Mouse (Mus musculus) MEL (cell line): ENCODE data around the gene Spem2. TPM values are rescaled to one million over a fixed set of nuclear protein-coding genes. Genes with fewer than 3 reads are reported as not detected.
A peak's percentile ranks its signal among the peaks of the same experiment; 100 is the strongest.

Source experiments
- DNase-seq: peaks from one replicate; pipeline ENCODE4 v3.0.0; 2011; ENCODE audit warnings: low read depth, low spot score
- H3K27ac ChIP-seq: 2 replicates; pipeline ENCODE4 v1.5.1; 2012; ENCODE audit warnings: low read depth, mild to moderate bottlenecking, control low read depth, low read length, moderate library complexity; ENCODE audit not compliant: control insufficient read depth
- H3K27me3 ChIP-seq, 2 experiments: fragments of 150-350 bp in 1 of 2; sonication (generic) in 1 of 2; 2 replicates each; pipeline ENCODE4 v1.6.1; 2012; ENCODE audit warnings: low read length in 2 of 2, mild to moderate bottlenecking in 2 of 2, improper control_type of control experiment in 1 of 2, moderate library complexity in 1 of 2; ENCODE audit not compliant: insufficient read depth in 2 of 2, control insufficient read depth in 1 of 2
- H3K36me3 ChIP-seq, 2 experiments: 2 replicates each; pipeline ENCODE4 v1.6.1; 2012 to 2014; ENCODE audit warnings: low read length in 2 of 2, improper control_type of control experiment in 1 of 2, inconsistent platforms in 1 of 2, mild to moderate bottlenecking in 1 of 2; ENCODE audit not compliant: insufficient read depth in 2 of 2, control insufficient read depth in 1 of 2
- H3K4me1 ChIP-seq, 2 experiments: fragments of 150-350 bp in 1 of 2; sonication (generic) in 1 of 2; 2 replicates each; pipeline ENCODE4 v1.6.1; 2012; ENCODE audit warnings: low read length in 2 of 2, improper control_type of control experiment in 1 of 2, mild to moderate bottlenecking in 1 of 2; ENCODE audit not compliant: insufficient read depth in 2 of 2, control insufficient read depth in 1 of 2
- H3K4me3 ChIP-seq, 2 experiments: fragments of 150-350 bp in 1 of 2; sonication (generic) in 1 of 2; 2 replicates each; pipeline ENCODE4 v1.5.1; 2012; ENCODE audit warnings: low read depth in 2 of 2, low read length in 2 of 2, mild to moderate bottlenecking in 2 of 2, moderate library complexity in 2 of 2, control low read depth in 1 of 2, improper control_type of control experiment in 1 of 2; ENCODE audit not compliant: control insufficient read depth in 1 of 2, insufficient read depth in 1 of 2
- H3K79me2 ChIP-seq: 2 replicates; pipeline ENCODE4 v1.6.1; 2012; ENCODE audit warnings: mild to moderate bottlenecking, low read length, moderate library complexity; ENCODE audit not compliant: control insufficient read depth, poor library complexity, insufficient read depth
- H3K9ac ChIP-seq: 2 replicates; pipeline ENCODE4 v1.6.1; 2012; ENCODE audit warnings: low read depth, mild to moderate bottlenecking, control low read depth, low read length, moderate library complexity; ENCODE audit not compliant: control insufficient read depth, poor library complexity, severe bottlenecking
- H3K9me3 ChIP-seq: fragments of 150-350 bp; sonication (generic); replicated peaks from 2 replicates; pipeline ENCODE4 v1.6.1; 2012; ENCODE audit warnings: mild to moderate bottlenecking, low read length, improper control_type of control experiment, moderate library complexity; ENCODE audit not compliant: insufficient read depth
- CHD1 ChIP-seq: IDR thresholded peaks from 2 replicates; pipeline ENCODE4 v1.6.1; 2012; ENCODE audit warnings: low read depth, mild to moderate bottlenecking, inconsistent platforms, low read length, improper control_type of control experiment
- CHD2 ChIP-seq: IDR thresholded peaks from 2 replicates; pipeline ENCODE4 v1.6.1; 2011; ENCODE audit warnings: low read length, improper control_type of control experiment
- CTCF ChIP-seq, 3 experiments: IDR thresholded peaks in 2 of 3; conservative IDR thresholded peaks in 1 of 3; 2 replicates each; pipeline ENCODE4 v1.5.1; 2011 to 2012; ENCODE audit warnings: low read length in 3 of 3, low read depth in 2 of 3, mild to moderate bottlenecking in 2 of 3, improper control_type of control experiment in 1 of 3, inconsistent platforms in 1 of 3, mixed read lengths in 1 of 3, moderate library complexity in 1 of 3; ENCODE audit not compliant: control insufficient read depth in 1 of 3, insufficient read depth in 1 of 3, poor library complexity in 1 of 3, severe bottlenecking in 1 of 3
- E2F4 ChIP-seq: IDR thresholded peaks from 2 replicates; pipeline ENCODE4 v1.6.1; 2011; ENCODE audit warnings: low read depth, low read length, improper control_type of control experiment, borderline replicate concordance
- ETS1 ChIP-seq: IDR thresholded peaks from 2 replicates; pipeline ENCODE4 v1.6.1; 2012; ENCODE audit warnings: low read depth, mild to moderate bottlenecking, inconsistent platforms, low read length, improper control_type of control experiment, moderate library complexity
- GABPA ChIP-seq: IDR thresholded peaks from 2 replicates; pipeline ENCODE4 v1.6.1; 2012; ENCODE audit warnings: low read depth, mild to moderate bottlenecking, inconsistent platforms, low read length, improper control_type of control experiment, moderate library complexity
- HCFC1 ChIP-seq: IDR thresholded peaks from 2 replicates; pipeline ENCODE4 v1.6.1; 2012; ENCODE audit warnings: low read depth, mild to moderate bottlenecking, inconsistent platforms, low read length, improper control_type of control experiment, moderate library complexity
- KAT2A ChIP-seq: conservative IDR thresholded peaks from 2 replicates; pipeline ENCODE4 v1.6.1; 2012; ENCODE audit warnings: low read depth, low read length, improper control_type of control experiment, inconsistent platforms
- MAX ChIP-seq: IDR thresholded peaks from 2 replicates; pipeline ENCODE4 v1.6.1; 2011; ENCODE audit warnings: low read length, improper control_type of control experiment
- MXI1 ChIP-seq: IDR thresholded peaks from 2 replicates; pipeline ENCODE4 v1.6.1; 2011; ENCODE audit warnings: mild to moderate bottlenecking, low read depth, low read length, improper control_type of control experiment
- MYB ChIP-seq: IDR thresholded peaks from 2 replicates; pipeline ENCODE4 v1.6.1; 2011; ENCODE audit warnings: mild to moderate bottlenecking, low read depth, low read length, improper control_type of control experiment
- MYC ChIP-seq: IDR thresholded peaks from 2 replicates; pipeline ENCODE4 v1.6.1; 2011; ENCODE audit warnings: low read depth, mild to moderate bottlenecking, low read length, improper control_type of control experiment, moderate library complexity
- NRF1 ChIP-seq: IDR thresholded peaks from 2 replicates; pipeline ENCODE4 v1.6.1; 2014; ENCODE audit warnings: low read depth, mild to moderate bottlenecking, inconsistent platforms, low read length, improper control_type of control experiment, moderate library complexity; ENCODE audit not compliant: poor library complexity, insufficient read depth, severe bottlenecking
- TAL1 ChIP-seq: IDR thresholded peaks from 2 replicates; pipeline ENCODE4 v1.6.1; 2012; ENCODE audit warnings: mild to moderate bottlenecking, inconsistent platforms, low read length, moderate library complexity, mixed read lengths
- TCF12 ChIP-seq: IDR thresholded peaks from 2 replicates; pipeline ENCODE4 v1.6.1; 2014; ENCODE audit warnings: low read depth, mild to moderate bottlenecking, inconsistent platforms, low read length, improper control_type of control experiment, moderate library complexity
- USF1 ChIP-seq: IDR thresholded peaks from 2 replicates; pipeline ENCODE4 v1.6.1; 2014; ENCODE audit warnings: low read depth, mild to moderate bottlenecking, inconsistent platforms, low read length, improper control_type of control experiment, moderate library complexity
- USF2 ChIP-seq, 2 experiments: IDR thresholded peaks; 2 replicates each; pipeline ENCODE4 v1.6.1; 2011 to 2012; ENCODE audit warnings: improper control_type of control experiment in 2 of 2, low read length in 2 of 2, borderline replicate concordance in 1 of 2, inconsistent platforms in 1 of 2, low read depth in 1 of 2, mild to moderate bottlenecking in 1 of 2; ENCODE audit not compliant: insufficient read depth in 1 of 2
- ZC3H11A ChIP-seq: IDR thresholded peaks from 2 replicates; pipeline ENCODE4 v1.6.1; 2012; ENCODE audit warnings: low read depth, mild to moderate bottlenecking, inconsistent platforms, low read length, improper control_type of control experiment
- ZKSCAN1 ChIP-seq: IDR thresholded peaks from 2 replicates; pipeline ENCODE4 v1.6.1; 2012; ENCODE audit warnings: low read depth, mild to moderate bottlenecking, inconsistent platforms, low read length, improper control_type of control experiment, moderate library complexity
- ZMIZ1 ChIP-seq: IDR thresholded peaks from 2 replicates; pipeline ENCODE4 v1.6.1; 2012; ENCODE audit warnings: low read depth, mild to moderate bottlenecking, inconsistent platforms, low read length, improper control_type of control experiment, moderate library complexity
- polyA plus RNA-seq, 2 experiments: library from polyadenylated mRNA; stranded (reverse) in 1 of 2; unstranded in 1 of 2; fragments of >175 nt in 1 of 2; fragments of >200 nt in 1 of 2; gene quantifications; 2 replicates each; pipeline versions ENCODE4 v1.2.1 to v1.2.4; 2012; ENCODE audit warnings: low replicate concordance in 2 of 2, low read depth in 1 of 2; ENCODE audit not compliant: insufficient read length in 2 of 2, insufficient read depth in 1 of 2, missing spikeins in 1 of 2
- total RNA-seq: library from RNA; depleted of rRNA; stranded (reverse); fragments of 300-350 nt; gene quantifications from 2 replicates; pipeline ENCODE4 v1.2.3, GENCODE M21; 2012

The Spem2 gene
- total and polyA plus RNA-seq, 3 experiments: not detected

DNA sequence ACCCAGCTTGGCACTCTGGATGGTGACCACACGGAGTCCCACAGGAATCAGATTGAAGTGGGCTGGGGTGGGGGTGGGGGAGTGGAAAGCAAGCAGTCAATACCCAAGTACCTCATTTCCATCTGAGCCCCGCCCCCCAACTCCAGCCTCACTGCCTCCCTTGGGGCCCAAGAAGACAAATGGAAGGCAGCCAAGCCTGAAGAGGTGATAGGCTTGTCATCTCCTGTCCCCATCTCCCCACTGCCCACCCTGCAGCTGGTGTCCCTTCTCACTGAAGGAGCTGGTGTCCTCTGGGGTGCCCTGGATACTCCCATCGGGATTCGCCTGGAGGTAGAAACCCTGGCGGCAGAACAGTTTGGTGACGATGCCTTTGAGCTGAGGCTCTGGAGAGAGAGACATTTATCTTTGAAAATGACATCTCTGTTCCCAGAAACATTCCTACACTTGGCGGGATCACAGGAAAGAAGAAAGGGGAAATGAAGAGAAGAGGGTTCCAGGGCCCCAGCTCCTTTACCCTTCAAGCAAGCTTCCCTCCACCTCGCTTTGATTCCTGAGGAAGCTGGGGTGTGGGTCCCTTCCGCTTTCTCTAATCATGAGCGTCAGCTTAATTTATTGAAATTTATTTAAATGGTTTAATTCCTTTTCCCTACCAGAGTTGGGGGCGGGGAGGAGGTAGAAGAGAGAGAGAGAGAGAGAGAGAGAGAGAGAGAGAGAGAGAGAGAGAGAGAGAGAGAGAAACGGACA is 18.7 kb downstream of the Spem2 start (continued):
- 0 out of 2 replicates have a peak, but pooled peaks have one; percentile 50 for TF ChIP-seq MXI1
- no peak for TF ChIP-seq KAT2A
- TF ChIP-seq CTCF (IDR thresholded peaks at IDR 0.05 in 2 of 3, conservative IDR thresholded peaks at IDR 0.05 in 1 of 3; ENCODE audit: control insufficient read depth in 1 of 3, insufficient read depth in 1 of 3, low read depth in 2 of 3, low read length in 3 of 3, poor library complexity in 1 of 3, severe bottlenecking in 1 of 3): no peak
- TF ChIP-seq ZMIZ1: no peak
- TF ChIP-seq ZKSCAN1: no peak

DNA sequence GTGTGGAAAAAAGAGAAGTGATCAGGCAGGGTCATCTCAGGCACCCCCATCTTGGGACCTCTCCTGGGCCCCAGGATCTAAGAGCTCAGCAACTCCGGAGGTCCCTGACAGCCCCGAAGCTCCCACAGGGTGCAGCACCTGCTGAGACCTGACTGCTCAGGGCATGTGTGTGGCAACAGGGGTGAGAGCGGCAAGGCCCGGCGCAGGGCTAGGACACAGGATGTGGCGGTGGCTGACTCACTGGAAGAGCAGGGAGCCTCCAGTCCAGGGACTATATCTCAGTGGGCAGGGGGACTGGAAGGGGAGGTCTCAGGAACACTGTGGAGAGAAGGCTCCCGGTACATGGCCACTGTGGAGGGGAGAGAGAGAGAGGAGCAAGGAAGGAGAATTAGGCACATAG is 20.3 kb downstream of the Spem2 start:
- Histone ChIP-seq H3K4me3 (no peak overlapping the region), H3K27me3 (no peaks in the 10 kb centered on the region), H3K9me3 (no peaks in the 10 kb centered on the region), H3K27ac (no peak overlapping the region), H3K79me2 (peaks cover 3% of the 10 kb centered on the region; the same call in 1 of the 2 replicates), H3K9ac (no peak overlapping the region), H3K36me3 (peaks cover 0 to 11% of the 10 kb centered on the region in 2 experiments; a peak in 2 of 4 replicates), H3K4me1 (peaks cover 8 to 14% of the 10 kb centered on the region in 2 experiments)
- TF ChIP-seq USF2 (IDR thresholded peaks at IDR 0.05; ENCODE audit: borderline replicate concordance in 1 of 2, insufficient read depth in 1 of 2, low read depth in 1 of 2, low read length in 2 of 2): no peak
- TF ChIP-seq HCFC1: no peak
- no peak for TF ChIP-seq CHD2
- TF ChIP-seq MYB: no peak
- no peak for TF ChIP-seq NRF1
- TF ChIP-seq TAL1: no peak
- no peak for TF ChIP-seq ZMIZ1
- no peak for TF ChIP-seq CHD1
- TF ChIP-seq MYC: no peak
- TF ChIP-seq USF1: no peak
- TF ChIP-seq ZKSCAN1: no peak
- no peak for TF ChIP-seq ZC3H11A
- no peak for TF ChIP-seq GABPA
- no peak for TF ChIP-seq TCF12
- no peak for TF ChIP-seq E2F4
- TF ChIP-seq MAX: no peak
- TF ChIP-seq MXI1: no peak
- no peak for TF ChIP-seq ETS1
- DNase-seq: no peak
